Mouse (Mus musculus) MEL (cell line): Measurements from ENCODE around the gene Psmc1. TPM values are rescaled to one million over a fixed set of nuclear protein-coding genes. Genes with fewer than 3 reads are reported as not detected.
A peak's percentile ranks its signal among the peaks of the same experiment; 100 is the strongest.

Source experiments
- DNase-seq: peaks from one replicate; pipeline ENCODE4 v3.0.0; 2011; ENCODE audit warnings: low read depth, low spot score
- H3K27ac ChIP-seq: 2 replicates; pipeline ENCODE4 v1.5.1; 2012; ENCODE audit warnings: low read depth, mild to moderate bottlenecking, control low read depth, low read length, moderate library complexity; ENCODE audit not compliant: control insufficient read depth
- H3K27me3 ChIP-seq, 2 experiments: fragments of 150-350 bp in 1 of 2; sonication (generic) in 1 of 2; 2 replicates each; pipeline ENCODE4 v1.6.1; 2012; ENCODE audit warnings: low read length in 2 of 2, mild to moderate bottlenecking in 2 of 2, improper control_type of control experiment in 1 of 2, moderate library complexity in 1 of 2; ENCODE audit not compliant: insufficient read depth in 2 of 2, control insufficient read depth in 1 of 2
- H3K36me3 ChIP-seq, 2 experiments: 2 replicates each; pipeline ENCODE4 v1.6.1; 2012 to 2014; ENCODE audit warnings: low read length in 2 of 2, improper control_type of control experiment in 1 of 2, inconsistent platforms in 1 of 2, mild to moderate bottlenecking in 1 of 2; ENCODE audit not compliant: insufficient read depth in 2 of 2, control insufficient read depth in 1 of 2
- H3K4me1 ChIP-seq, 2 experiments: fragments of 150-350 bp in 1 of 2; sonication (generic) in 1 of 2; 2 replicates each; pipeline ENCODE4 v1.6.1; 2012; ENCODE audit warnings: low read length in 2 of 2, improper control_type of control experiment in 1 of 2, mild to moderate bottlenecking in 1 of 2; ENCODE audit not compliant: insufficient read depth in 2 of 2, control insufficient read depth in 1 of 2
- H3K4me3 ChIP-seq, 2 experiments: fragments of 150-350 bp in 1 of 2; sonication (generic) in 1 of 2; 2 replicates each; pipeline ENCODE4 v1.5.1; 2012; ENCODE audit warnings: low read depth in 2 of 2, low read length in 2 of 2, mild to moderate bottlenecking in 2 of 2, moderate library complexity in 2 of 2, control low read depth in 1 of 2, improper control_type of control experiment in 1 of 2; ENCODE audit not compliant: control insufficient read depth in 1 of 2, insufficient read depth in 1 of 2
- H3K79me2 ChIP-seq: 2 replicates; pipeline ENCODE4 v1.6.1; 2012; ENCODE audit warnings: mild to moderate bottlenecking, low read length, moderate library complexity; ENCODE audit not compliant: control insufficient read depth, poor library complexity, insufficient read depth
- H3K9ac ChIP-seq: 2 replicates; pipeline ENCODE4 v1.6.1; 2012; ENCODE audit warnings: low read depth, mild to moderate bottlenecking, control low read depth, low read length, moderate library complexity; ENCODE audit not compliant: control insufficient read depth, poor library complexity, severe bottlenecking
- H3K9me3 ChIP-seq: fragments of 150-350 bp; sonication (generic); replicated peaks from 2 replicates; pipeline ENCODE4 v1.6.1; 2012; ENCODE audit warnings: mild to moderate bottlenecking, low read length, improper control_type of control experiment, moderate library complexity; ENCODE audit not compliant: insufficient read depth
- CHD1 ChIP-seq: IDR thresholded peaks from 2 replicates; pipeline ENCODE4 v1.6.1; 2012; ENCODE audit warnings: low read depth, mild to moderate bottlenecking, inconsistent platforms, low read length, improper control_type of control experiment
- CTCF ChIP-seq, 3 experiments: IDR thresholded peaks in 2 of 3; conservative IDR thresholded peaks in 1 of 3; 2 replicates each; pipeline ENCODE4 v1.5.1; 2011 to 2012; ENCODE audit warnings: low read length in 3 of 3, low read depth in 2 of 3, mild to moderate bottlenecking in 2 of 3, improper control_type of control experiment in 1 of 3, inconsistent platforms in 1 of 3, mixed read lengths in 1 of 3, moderate library complexity in 1 of 3; ENCODE audit not compliant: control insufficient read depth in 1 of 3, insufficient read depth in 1 of 3, poor library complexity in 1 of 3, severe bottlenecking in 1 of 3
- EP300 ChIP-seq, 2 experiments: IDR thresholded peaks; 2 replicates each; pipeline ENCODE4 v1.6.1; 2011; ENCODE audit warnings: improper control_type of control experiment in 2 of 2, low read length in 2 of 2, low read depth in 1 of 2, mild to moderate bottlenecking in 1 of 2
- ETS1 ChIP-seq: IDR thresholded peaks from 2 replicates; pipeline ENCODE4 v1.6.1; 2012; ENCODE audit warnings: low read depth, mild to moderate bottlenecking, inconsistent platforms, low read length, improper control_type of control experiment, moderate library complexity
- HCFC1 ChIP-seq: IDR thresholded peaks from 2 replicates; pipeline ENCODE4 v1.6.1; 2012; ENCODE audit warnings: low read depth, mild to moderate bottlenecking, inconsistent platforms, low read length, improper control_type of control experiment, moderate library complexity
- JUND ChIP-seq: IDR thresholded peaks from 2 replicates; pipeline ENCODE4 v1.6.1; 2011; ENCODE audit warnings: low read depth, mild to moderate bottlenecking, improper control_type of control experiment, low read length
- MAX ChIP-seq: IDR thresholded peaks from 2 replicates; pipeline ENCODE4 v1.6.1; 2011; ENCODE audit warnings: low read length, improper control_type of control experiment
- MXI1 ChIP-seq: IDR thresholded peaks from 2 replicates; pipeline ENCODE4 v1.6.1; 2011; ENCODE audit warnings: mild to moderate bottlenecking, low read depth, low read length, improper control_type of control experiment
- MYB ChIP-seq: IDR thresholded peaks from 2 replicates; pipeline ENCODE4 v1.6.1; 2011; ENCODE audit warnings: mild to moderate bottlenecking, low read depth, low read length, improper control_type of control experiment
- MYC ChIP-seq: IDR thresholded peaks from 2 replicates; pipeline ENCODE4 v1.6.1; 2011; ENCODE audit warnings: low read depth, mild to moderate bottlenecking, low read length, improper control_type of control experiment, moderate library complexity
- NELFE ChIP-seq: IDR thresholded peaks from 2 replicates; pipeline ENCODE4 v1.6.1; 2011; ENCODE audit warnings: low read depth, low read length, improper control_type of control experiment
- NRF1 ChIP-seq: IDR thresholded peaks from 2 replicates; pipeline ENCODE4 v1.6.1; 2014; ENCODE audit warnings: low read depth, mild to moderate bottlenecking, inconsistent platforms, low read length, improper control_type of control experiment, moderate library complexity; ENCODE audit not compliant: poor library complexity, insufficient read depth, severe bottlenecking
- POLR2AphosphoS2 ChIP-seq: IDR thresholded peaks from 2 replicates; pipeline ENCODE4 v1.6.1; 2011; ENCODE audit warnings: low read length, improper control_type of control experiment
- RAD21 ChIP-seq: IDR thresholded peaks from 2 replicates; pipeline ENCODE4 v1.6.1; 2011; ENCODE audit warnings: mild to moderate bottlenecking, low read depth, low read length, improper control_type of control experiment
- SMC3 ChIP-seq: IDR thresholded peaks from 2 replicates; pipeline ENCODE4 v1.6.1; 2011; ENCODE audit warnings: low read depth, low read length, improper control_type of control experiment
- TBP ChIP-seq: IDR thresholded peaks from 2 replicates; pipeline ENCODE4 v1.8.0; 2011; ENCODE audit warnings: low read depth, low read length, improper control_type of control experiment
- ZC3H11A ChIP-seq: IDR thresholded peaks from 2 replicates; pipeline ENCODE4 v1.6.1; 2012; ENCODE audit warnings: low read depth, mild to moderate bottlenecking, inconsistent platforms, low read length, improper control_type of control experiment
- ZKSCAN1 ChIP-seq: IDR thresholded peaks from 2 replicates; pipeline ENCODE4 v1.6.1; 2012; ENCODE audit warnings: low read depth, mild to moderate bottlenecking, inconsistent platforms, low read length, improper control_type of control experiment, moderate library complexity
- polyA plus RNA-seq, 2 experiments: library from polyadenylated mRNA; stranded (reverse) in 1 of 2; unstranded in 1 of 2; fragments of >175 nt in 1 of 2; fragments of >200 nt in 1 of 2; gene quantifications; 2 replicates each; pipeline versions ENCODE4 v1.2.1 to v1.2.4; 2012; ENCODE audit warnings: low replicate concordance in 2 of 2, low read depth in 1 of 2; ENCODE audit not compliant: insufficient read length in 2 of 2, insufficient read depth in 1 of 2, missing spikeins in 1 of 2
- total RNA-seq: library from RNA; depleted of rRNA; stranded (reverse); fragments of 300-350 nt; gene quantifications from 2 replicates; pipeline ENCODE4 v1.2.3, GENCODE M21; 2012

Psmc1 gene
- total and polyA plus RNA-seq, 3 experiments: 322 to 501 TPM; not detected in 1

DNA sequence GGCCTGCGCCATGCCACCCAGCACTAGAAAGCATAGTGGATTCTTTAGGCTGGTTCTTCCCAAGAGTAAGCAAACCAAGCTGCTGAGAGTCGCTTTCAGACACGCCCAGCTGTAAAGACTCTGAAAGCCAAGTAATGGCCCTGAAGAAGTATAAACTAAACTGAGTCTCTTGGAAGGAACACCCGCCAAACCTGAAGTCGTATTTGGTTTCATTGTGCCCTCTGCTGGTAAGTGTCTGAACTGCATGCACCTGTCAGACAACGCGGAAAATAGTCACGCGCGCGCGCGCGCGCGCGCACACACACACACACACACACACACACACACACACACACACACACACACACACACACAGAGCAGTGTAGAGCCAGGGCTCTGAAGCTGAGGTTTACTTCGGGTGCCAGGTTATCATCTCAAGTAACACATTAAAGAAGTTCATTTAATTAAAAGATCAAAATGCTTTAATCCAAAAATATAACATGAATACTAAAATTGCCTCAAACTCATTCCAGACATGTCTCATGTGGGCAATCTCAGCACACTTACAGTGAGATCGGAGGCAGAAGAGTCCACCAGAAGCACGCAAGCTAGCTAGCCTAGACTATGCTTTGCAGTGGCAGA, 3.6 kb upstream of the Psmc1 start:
- DNase-seq: peak; percentile 86
- Histone ChIP-seq H3K9me3 (no peaks in the 10 kb centered on the region), H3K4me1 (peaks cover 0 to 21% of the 10 kb centered on the region in 2 experiments; a peak in 2 of 4 replicates), H3K27ac (no peak overlapping the region), H3K9ac (peak overlapping the region; percentile 51), H3K4me3 (peak overlapping the region; percentile 24 to 28; a peak in 2 of 4 replicates), H3K79me2 (peaks cover 14% of the 10 kb centered on the region), H3K36me3 (peaks cover 0 to 17% of the 10 kb centered on the region in 2 experiments; a peak in 2 of 4 replicates), H3K27me3 (no peaks in the 10 kb centered on the region)
- TF ChIP-seq SMC3 (peak; percentile 83), EP300 (IDR thresholded peaks at IDR 0.05; ENCODE audit: low read depth in 1 of 2, low read length in 2 of 2) (no peak), NRF1 (peak; percentile 40; the same call in 1 of the 2 replicates), RAD21 (peak; percentile 83), NELFE (no peak), MAX (no peak), ZC3H11A (peak; percentile 80), JUND (no peak), HCFC1 (0 out of 2 replicates have a peak, but pooled peaks have one; percentile 40), CTCF (IDR thresholded peaks at IDR 0.05 in 2 of 3, conservative IDR thresholded peaks at IDR 0.05 in 1 of 3; ENCODE audit: control insufficient read depth in 1 of 3, insufficient read depth in 1 of 3, low read depth in 2 of 3, low read length in 3 of 3, poor library complexity in 1 of 3, severe bottlenecking in 1 of 3) (peak; percentile 65 to 77 (median 75))

DNA sequence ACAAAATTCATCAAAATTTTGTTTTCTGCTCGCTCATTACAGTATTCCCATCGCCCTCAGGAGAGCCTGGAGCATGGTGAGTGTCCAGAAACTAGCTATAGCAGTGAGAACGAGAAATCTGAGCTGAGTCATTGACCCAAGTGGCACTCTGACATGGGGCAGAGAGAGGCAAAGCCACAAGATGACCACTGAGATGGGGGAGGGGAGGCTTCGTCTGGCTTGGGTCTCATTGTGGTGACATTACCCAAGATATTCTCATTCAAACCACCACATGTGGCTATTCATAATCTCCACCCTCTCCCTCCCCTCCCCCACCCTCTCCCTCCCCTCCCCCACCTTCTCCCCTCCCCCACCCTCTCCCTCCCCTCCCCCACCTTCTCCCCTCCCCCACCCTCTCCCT, 2.5 kb upstream of the Psmc1 start:
- DNase-seq: no peak
- no peak overlapping the region for H3K4me3 ChIP-seq
- no peak overlapping the region for H3K27ac ChIP-seq
- no peak for TF ChIP-seq MXI1
- no peak for TF ChIP-seq ETS1
- TF ChIP-seq NRF1: no peak
- TF ChIP-seq ZC3H11A: no peak
- no peak for TF ChIP-seq HCFC1
- TF ChIP-seq JUND: no peak
- TF ChIP-seq MYC: no peak
- no peak for TF ChIP-seq ZKSCAN1
- no peak for TF ChIP-seq MYB
- no peak for TF ChIP-seq POLR2AphosphoS2
- TF ChIP-seq TBP: no peak
- no peak for TF ChIP-seq CHD1
- no peaks in the 10 kb centered on the region for H3K9me3 ChIP-seq
- peaks cover 0 to 23% of the 10 kb centered on the region in 2 experiments; a peak in 2 of 4 replicates for H3K4me1 ChIP-seq
- H3K36me3 ChIP-seq: peaks cover 2 to 17% of the 10 kb centered on the region in 2 experiments; a peak in 3 of 4 replicates
- H3K27me3 ChIP-seq: no peaks in the 10 kb centered on the region
- H3K79me2 ChIP-seq: peaks cover 17% of the 10 kb centered on the region
- no peak overlapping the region for H3K9ac ChIP-seq
